Mouse (Mus musculus): Measurements from ENCODE around the gene Chmp6. TPM values are rescaled to one million over a fixed set of nuclear protein-coding genes. Genes with fewer than 3 reads are reported as not detected.
A peak's percentile ranks its signal among the peaks of the same experiment; 100 is the strongest.

Gene Chmp6
- polyA plus RNA-seq, 1 experiment from 2014 or later: 97.5 TPM

DNA sequence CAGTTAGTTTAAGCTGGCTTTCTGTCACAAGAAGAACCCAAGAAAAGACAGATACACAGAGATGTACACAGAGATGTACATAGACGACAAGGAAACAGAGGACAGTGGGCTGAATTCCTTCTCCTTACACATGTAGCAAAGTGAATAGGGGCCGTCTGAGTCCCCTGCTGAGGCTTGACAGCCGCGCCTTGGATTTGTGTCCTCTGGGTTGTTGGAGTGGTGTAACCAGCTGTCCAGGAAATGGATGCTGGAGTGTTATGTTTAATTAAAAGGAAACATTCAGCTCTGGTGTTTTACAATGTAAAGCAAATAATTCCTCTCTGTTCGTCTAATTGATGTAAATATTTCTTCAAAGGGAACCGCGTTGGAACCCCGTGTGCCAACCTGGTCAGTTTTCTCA lies 28.6 kb downstream of the Chmp6 start:
- 5% methylated on average over 8 of the region's 8 CpGs for WGBS
- Histone ChIP-seq H3K27ac (replicated peaks) (peak overlapping the region; percentile 83; the same call in 1 of the 2 replicates), H3K4me2 (peak overlapping the region; percentile 96), H3K4me1 (replicated peaks) (peaks cover 72% of the 10 kb centered on the region), H3K36me3 (no peaks in the 10 kb centered on the region), H3K4me3 (peak overlapping the region; percentile 68), H3K27me3 (peaks cover 27% of the 10 kb centered on the region), H3K9me3 (no peaks in the 10 kb centered on the region), H3K9ac (peak overlapping the region; percentile 77)
- ATAC-seq (ENCODE audit: low read depth): no peak

DNA sequence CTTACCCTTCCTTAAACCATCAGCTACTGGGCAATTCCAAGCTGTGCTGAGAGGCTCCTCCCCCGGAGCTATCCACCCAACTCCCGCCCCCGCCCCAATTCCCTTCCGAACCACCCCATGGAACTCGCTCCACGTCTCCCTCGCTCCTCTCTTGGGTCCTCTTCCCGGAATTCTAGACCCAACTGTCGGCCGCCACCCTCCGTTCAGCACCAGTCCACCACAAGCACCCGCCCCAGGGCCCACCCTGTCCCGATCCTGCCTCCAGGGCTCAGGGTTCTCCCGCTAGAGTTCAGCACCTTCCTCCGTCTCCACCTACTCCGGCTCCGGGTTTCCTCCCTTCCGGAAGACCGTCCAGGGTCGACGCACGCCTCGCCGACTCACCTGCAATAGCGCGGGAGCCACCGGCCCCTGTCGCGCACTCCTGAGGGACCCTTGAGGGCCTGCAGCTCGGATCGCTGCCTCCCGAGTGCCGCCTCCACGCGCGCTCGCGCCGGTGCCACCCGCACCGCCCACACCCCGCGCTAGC lies 29.0 kb downstream of the Chmp6 start:
- under 1% methylated on average over 42 of the region's 43 CpGs for WGBS
- no peaks in the 10 kb centered on the region for H3K9me3 ChIP-seq
- peak overlapping the region; percentile 96 for H3K4me2 ChIP-seq
- H3K36me3 ChIP-seq: no peaks in the 10 kb centered on the region
- peak overlapping the region; percentile 77 for H3K9ac ChIP-seq
- H3K27me3 ChIP-seq: peaks cover 27% of the 10 kb centered on the region
- peaks cover 68% of the 10 kb centered on the region for H3K4me1 ChIP-seq (replicated peaks)
- H3K27ac ChIP-seq (replicated peaks): peak overlapping the region; percentile 83
- peak; percentile 77 for ATAC-seq (ENCODE audit: low read depth)
- peak overlapping the region; percentile 68 for H3K4me3 ChIP-seq

- peak; percentile 96 for ATAC-seq (ENCODE audit: low read depth)
- H3K27ac ChIP-seq (replicated peaks): peak within 1 kb of the TSS; percentile 83
- peaks cover 27% of the 10 kb centered on the region for H3K27me3 ChIP-seq
- no peaks in the 10 kb centered on the region for H3K36me3 ChIP-seq
- peak within 1 kb of the TSS; percentile 80 for H3K9ac ChIP-seq
- under 1% methylated on average over 79 of the region's 79 CpGs for WGBS
- H3K4me3 ChIP-seq: peak within 1 kb of the TSS; percentile 68
- H3K4me2 ChIP-seq: peak within 1 kb of the TSS; percentile 96
- H3K9me3 ChIP-seq: no peaks in the 10 kb centered on the region
- H3K4me1 ChIP-seq (replicated peaks): peaks cover 62% of the 10 kb centered on the region
Observed at GRCm38 (mm10) chr11:119942727-119943427, 29.6 kb downstream of the Chmp6 start, which contains the start of gene Baiap2. Gene Baiap2 (plus strand): TSS chr11:119942763.

GRCm38 (mm10) chr11:119943428-119943988 lies 30.3 kb downstream of the Chmp6 start:
- H3K36me3 ChIP-seq: no peaks in the 10 kb centered on the region
- H3K9ac ChIP-seq: peak overlapping the region; percentile 80
- no peak overlapping the region; the same call in 1 of the 2 replicates for H3K27ac ChIP-seq (replicated peaks)
- peaks cover 61% of the 10 kb centered on the region for H3K4me1 ChIP-seq (replicated peaks)
- H3K4me2 ChIP-seq: peak overlapping the region; percentile 96
- 4% methylated on average over 32 of the region's 32 CpGs for WGBS
- H3K27me3 ChIP-seq: peaks cover 27% of the 10 kb centered on the region
- H3K4me3 ChIP-seq: peak overlapping the region; percentile 68
- no peaks in the 10 kb centered on the region for H3K9me3 ChIP-seq
- peak; percentile 25 for ATAC-seq (ENCODE audit: low read depth)

- 84% methylated on average over 7 of the region's 7 CpGs for WGBS
- H3K27ac ChIP-seq (replicated peaks): no peak overlapping the region
- no peak for ATAC-seq (ENCODE audit: low read depth)
- H3K36me3 ChIP-seq: no peaks in the 10 kb centered on the region
- no peak overlapping the region for H3K9ac ChIP-seq
- H3K4me2 ChIP-seq: 0 out of 2 replicates have a peak overlapping the region, but pooled peaks have one; percentile 96
- peaks cover 25% of the 10 kb centered on the region for H3K27me3 ChIP-seq
- H3K4me3 ChIP-seq: no peak overlapping the region
- peaks cover 44% of the 10 kb centered on the region for H3K4me1 ChIP-seq (replicated peaks)
- H3K9me3 ChIP-seq: no peaks in the 10 kb centered on the region
Observed at GRCm38 (mm10) chr11:119945343-119945742, 32.1 kb downstream of the Chmp6 start.

DNA sequence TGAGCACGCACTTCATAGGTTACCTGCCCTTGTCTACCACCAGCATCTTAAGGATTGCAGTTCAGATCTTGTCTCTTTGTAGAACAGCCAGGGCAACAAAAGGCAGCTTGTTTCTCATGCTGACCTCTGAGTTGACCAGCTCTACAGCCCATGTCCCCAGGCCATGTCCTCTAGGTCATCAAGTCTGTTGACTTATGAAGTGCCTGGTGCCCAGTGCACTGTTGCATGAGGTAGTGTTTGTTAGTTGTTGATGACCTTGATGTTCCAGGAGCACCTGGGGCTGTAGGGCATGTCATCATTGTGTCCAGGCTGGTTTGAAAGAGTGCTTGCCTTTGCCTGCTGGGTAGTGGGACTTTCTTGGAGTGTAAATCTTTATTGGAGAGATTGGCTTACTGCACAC lies 34.2 kb downstream of the Chmp6 start:
- H3K4me3 ChIP-seq: no peak overlapping the region
- no peak overlapping the region for H3K9ac ChIP-seq
- H3K4me1 ChIP-seq (replicated peaks): peaks cover 36% of the 10 kb centered on the region
- H3K4me2 ChIP-seq: no peak overlapping the region
- no peak for ATAC-seq (ENCODE audit: low read depth)
- no peaks in the 10 kb centered on the region for H3K9me3 ChIP-seq
- H3K27ac ChIP-seq (replicated peaks): no peak overlapping the region
- 96% methylated on average over 1 of the region's 1 CpGs for WGBS
- H3K27me3 ChIP-seq: peaks cover 13% of the 10 kb centered on the region
- no peaks in the 10 kb centered on the region for H3K36me3 ChIP-seq

DNA sequence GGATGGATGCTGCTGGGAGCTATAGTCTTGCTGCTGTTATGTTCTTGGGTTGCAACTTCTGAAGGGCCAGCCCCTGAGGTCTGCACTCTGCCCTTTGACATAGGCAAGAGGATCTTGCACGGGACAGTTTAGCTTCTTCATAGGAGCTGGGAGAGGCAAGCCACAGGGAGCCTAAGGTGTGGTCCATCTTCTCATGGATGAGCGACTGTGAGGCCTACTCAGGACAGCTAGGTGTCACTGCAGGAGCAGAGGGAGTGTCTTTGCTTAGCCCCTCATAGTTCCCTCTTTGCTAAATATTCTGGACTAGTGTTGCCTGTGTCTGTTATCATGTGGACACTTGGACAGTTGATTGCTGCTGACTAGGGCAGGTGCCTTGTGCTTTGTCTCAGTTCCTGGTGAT lies 34.7 kb downstream of the Chmp6 start:
- WGBS: 62% methylated on average over 2 of the region's 2 CpGs
- Histone ChIP-seq H3K4me3 (no peak overlapping the region), H3K9me3 (no peaks in the 10 kb centered on the region), H3K27me3 (peaks cover 13% of the 10 kb centered on the region), H3K36me3 (no peaks in the 10 kb centered on the region), H3K4me2 (no peak overlapping the region), H3K27ac (replicated peaks) (no peak overlapping the region), H3K4me1 (replicated peaks) (peaks cover 41% of the 10 kb centered on the region), H3K9ac (no peak overlapping the region)
- ATAC-seq (ENCODE audit: low read depth): no peak

- ATAC-seq (ENCODE audit: low read depth): no peak
- no peak overlapping the region for H3K4me3 ChIP-seq
- peaks cover 40% of the 10 kb centered on the region for H3K4me1 ChIP-seq (replicated peaks)
- H3K27me3 ChIP-seq: peaks cover 13% of the 10 kb centered on the region
- WGBS: 70% methylated on average over 4 of the region's 4 CpGs
- no peak overlapping the region for H3K4me2 ChIP-seq
- H3K27ac ChIP-seq (replicated peaks): no peak overlapping the region
- H3K9ac ChIP-seq: no peak overlapping the region
- H3K9me3 ChIP-seq: no peaks in the 10 kb centered on the region
- no peaks in the 10 kb centered on the region for H3K36me3 ChIP-seq
Observed at GRCm38 (mm10) chr11:119948305-119948704, 35.1 kb downstream of the Chmp6 start.

DNA sequence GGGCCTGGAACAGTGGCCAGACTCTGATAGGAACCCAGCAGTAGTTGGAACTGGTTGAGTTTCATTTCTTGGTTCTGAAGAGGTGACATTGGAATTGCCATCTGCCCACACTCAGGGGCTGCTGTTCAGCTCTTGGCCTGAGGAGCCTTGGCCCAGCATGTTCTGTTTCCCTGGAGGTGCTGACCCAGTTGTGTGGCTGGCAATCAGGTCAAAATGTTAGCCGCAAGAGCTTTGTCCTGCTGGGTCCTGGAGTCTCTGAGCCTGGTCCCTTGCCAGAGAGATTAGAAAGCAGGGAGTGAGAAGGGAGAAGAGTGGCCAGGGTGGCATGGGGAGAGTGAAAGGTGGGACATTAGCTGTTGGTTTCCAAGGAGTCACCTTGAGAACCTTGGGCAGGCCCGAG lies 35.6 kb downstream of the Chmp6 start:
- H3K4me2 ChIP-seq: no peak overlapping the region
- 90% methylated on average over 2 of the region's 2 CpGs for WGBS
- H3K4me1 ChIP-seq (replicated peaks): peaks cover 35% of the 10 kb centered on the region
- peaks cover 11% of the 10 kb centered on the region for H3K27me3 ChIP-seq
- no peaks in the 10 kb centered on the region for H3K36me3 ChIP-seq
- no peak for ATAC-seq (ENCODE audit: low read depth)
- no peak overlapping the region for H3K27ac ChIP-seq (replicated peaks)
- H3K4me3 ChIP-seq: no peak overlapping the region
- H3K9ac ChIP-seq: no peak overlapping the region
- no peaks in the 10 kb centered on the region for H3K9me3 ChIP-seq

DNA sequence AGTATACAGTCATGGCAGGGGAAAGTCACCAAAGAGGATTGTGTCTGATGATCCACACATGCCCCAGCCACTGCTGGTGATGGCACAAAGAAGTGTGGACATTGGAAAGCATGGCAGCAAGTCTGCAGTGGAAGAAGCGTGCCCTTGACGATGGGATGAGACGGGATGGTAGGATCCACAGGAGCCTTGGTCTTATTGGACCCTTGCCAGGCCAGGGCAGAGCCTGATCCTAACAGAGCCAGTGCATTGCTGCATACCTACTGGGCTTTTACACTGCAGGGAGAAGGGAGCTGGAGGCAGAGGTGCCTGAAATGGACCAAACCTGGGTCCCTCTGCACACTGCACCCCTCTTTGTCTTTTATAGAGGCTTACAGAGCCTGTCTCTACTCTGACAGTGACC lies 37.3 kb downstream of the Chmp6 start:
- Histone ChIP-seq H3K36me3 (no peaks in the 10 kb centered on the region), H3K9me3 (no peaks in the 10 kb centered on the region), H3K4me2 (no peak overlapping the region), H3K4me1 (replicated peaks) (peaks cover 21% of the 10 kb centered on the region), H3K4me3 (no peak overlapping the region), H3K27me3 (no peaks in the 10 kb centered on the region), H3K9ac (no peak overlapping the region), H3K27ac (replicated peaks) (no peak overlapping the region)
- WGBS: 93% methylated on average over 3 of the region's 3 CpGs
- ATAC-seq (ENCODE audit: low read depth): no peak

DNA sequence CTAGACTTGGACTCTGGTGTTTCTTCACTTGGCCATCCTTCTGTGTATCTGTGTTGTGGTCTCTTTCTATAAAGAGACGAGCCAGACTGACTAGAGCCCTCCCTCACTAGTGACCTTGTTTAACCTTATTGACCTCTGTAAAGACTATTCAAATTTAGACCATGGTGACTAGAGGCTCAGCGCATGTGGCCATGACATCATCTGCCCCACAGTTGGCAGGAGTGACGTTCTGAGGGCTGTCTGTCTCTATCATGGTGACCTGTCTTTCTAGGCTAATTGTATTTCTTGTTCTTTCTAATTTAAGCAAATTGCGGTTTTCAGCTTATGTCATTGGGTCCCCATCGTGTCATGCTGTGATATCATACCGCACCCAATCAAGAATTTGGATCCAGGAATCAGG lies 38.1 kb downstream of the Chmp6 start:
- no peak overlapping the region for H3K4me3 ChIP-seq
- no peak overlapping the region for H3K4me2 ChIP-seq
- no peaks in the 10 kb centered on the region for H3K36me3 ChIP-seq
- no peaks in the 10 kb centered on the region for H3K27me3 ChIP-seq
- H3K9ac ChIP-seq: no peak overlapping the region
- no peak for ATAC-seq (ENCODE audit: low read depth)
- no peak overlapping the region for H3K27ac ChIP-seq (replicated peaks)
- H3K4me1 ChIP-seq (replicated peaks): peaks cover 21% of the 10 kb centered on the region
- WGBS: 89% methylated on average over 6 of the region's 6 CpGs
- H3K9me3 ChIP-seq: no peaks in the 10 kb centered on the region

DNA sequence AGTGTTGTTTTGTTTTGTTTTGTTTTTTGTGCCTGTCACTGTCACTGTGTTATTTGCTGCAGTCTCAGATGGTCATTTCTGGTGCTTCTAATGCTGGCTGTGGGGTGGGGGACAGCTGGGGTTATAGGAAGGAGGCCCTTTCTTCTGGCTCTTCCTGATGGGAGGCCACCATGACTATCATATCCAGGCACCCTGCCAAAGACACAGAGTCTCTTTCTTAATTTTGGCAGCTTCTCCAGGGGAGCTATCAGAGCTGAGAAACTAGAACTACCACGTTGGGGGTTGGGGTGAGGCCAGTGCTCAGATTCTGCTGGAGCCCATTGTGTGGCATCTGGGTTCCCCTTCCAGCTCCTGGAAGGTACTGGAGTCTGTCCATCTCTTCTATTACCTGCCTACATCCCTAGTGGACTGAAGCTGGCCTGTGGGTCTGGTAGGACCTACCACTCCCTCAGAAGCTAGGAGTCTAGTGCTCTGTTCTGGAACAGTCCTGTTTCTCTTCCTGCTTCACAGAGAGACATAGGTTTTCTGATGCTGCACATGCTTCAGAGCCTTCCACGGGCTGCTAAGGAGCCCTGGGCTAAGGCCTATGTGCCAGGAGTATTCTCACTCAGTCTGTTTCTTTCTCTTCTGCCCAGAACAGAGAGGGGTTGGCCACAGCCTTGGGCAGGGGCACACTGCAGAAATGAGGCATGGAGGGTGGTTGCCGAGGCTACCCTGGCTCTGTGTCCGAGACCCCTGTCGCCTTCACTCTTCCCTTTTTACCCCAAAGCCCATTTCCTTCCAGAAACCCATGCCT lies 39.4 kb downstream of the Chmp6 start:
- Histone ChIP-seq H3K27ac (replicated peaks) (no peak overlapping the region), H3K27me3 (no peaks in the 10 kb centered on the region), H3K4me3 (no peak overlapping the region), H3K4me2 (no peak overlapping the region), H3K4me1 (replicated peaks) (peaks cover 21% of the 10 kb centered on the region), H3K9ac (no peak overlapping the region), H3K9me3 (no peaks in the 10 kb centered on the region), H3K36me3 (no peaks in the 10 kb centered on the region)
- no peak for ATAC-seq (ENCODE audit: low read depth)
- WGBS: 64% methylated on average over 5 of the region's 5 CpGs

Data from neural tube, embryonic 13.5 days (tissue).